Mouse (Mus musculus) erythroblast, embryonic 14.5 days (primary cell): ENCODE results near the gene Gfpt2.

Experiments
- GATA1 ChIP-seq: IDR thresholded peaks from 2 replicates; pipeline ENCODE4 v1.6.1; 2012; ENCODE audit warnings: low read length, inconsistent platforms, mixed read lengths
- TAL1 ChIP-seq: IDR thresholded peaks from 3 replicates; pipeline ENCODE4 v1.6.1; 2012; ENCODE audit warnings: low read length, inconsistent platforms, mixed read lengths

DNA sequence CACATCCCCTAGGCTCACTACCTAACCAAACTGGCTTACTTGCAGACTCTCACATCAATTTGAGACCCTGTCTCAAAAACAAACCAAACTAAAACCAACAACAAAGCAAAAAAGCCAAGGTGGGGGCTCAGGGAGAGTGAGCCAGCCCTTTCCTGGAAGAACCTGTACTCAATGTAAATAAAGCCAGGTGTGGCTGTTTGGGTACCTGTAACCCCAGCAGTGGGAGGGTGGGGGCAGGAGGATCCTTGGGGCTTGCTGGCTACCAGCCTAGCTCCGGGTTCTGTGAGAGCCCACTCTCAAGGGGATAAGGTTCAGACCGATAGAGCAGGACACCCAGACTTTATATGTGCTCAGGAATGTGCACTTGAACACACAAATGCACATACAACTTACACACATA lies 26.9 kb downstream of the Gfpt2 start:
- TF ChIP-seq GATA1 (no peak), TAL1 (no peak)
